Mouse (Mus musculus) myocyte (in vitro differentiated cells): ENCODE data around the gene Fign. TPM values are rescaled to one million over a fixed set of nuclear protein-coding genes. Genes with fewer than 3 reads are reported as not detected.

ENCODE experiments used
- H3K27me3 ChIP-seq: one replicate; pipeline ENCODE4 v1.6.1; 2011; ENCODE audit not compliant: control insufficient read depth, insufficient read depth, insufficient read length
- H3K36me3 ChIP-seq: one replicate; pipeline ENCODE4 v1.6.1; 2011; ENCODE audit not compliant: control insufficient read depth, insufficient read depth
- H3K4me2 ChIP-seq: one replicate; pipeline ENCODE4 v1.6.1; 2011; ENCODE audit warnings: low read depth, control low read depth
- H3K4me3 ChIP-seq: one replicate; pipeline ENCODE4 v1.5.1; 2011; ENCODE audit warnings: mild to moderate bottlenecking, control low read depth, moderate library complexity
- H3K79me2 ChIP-seq: one replicate; pipeline ENCODE4 v1.6.1; 2011; ENCODE audit not compliant: control insufficient read depth, insufficient read depth
- H3ac ChIP-seq: one replicate; pipeline ENCODE4 v1.6.1; 2011; ENCODE audit not compliant: control insufficient read depth, insufficient read length
- CEBPB ChIP-seq: IDR thresholded peaks from 2 replicates; pipeline ENCODE4 v1.6.1; 2011; ENCODE audit warnings: mild to moderate bottlenecking, moderate library complexity; ENCODE audit not compliant: poor library complexity, insufficient read depth, severe bottlenecking
- E2F4 ChIP-seq: IDR thresholded peaks from one replicate; pipeline ENCODE4 v1.6.1; 2011; ENCODE audit warnings: mild to moderate bottlenecking, control low read depth, moderate library complexity; ENCODE audit not compliant: insufficient read depth
- MAX ChIP-seq: IDR thresholded peaks from one replicate; pipeline ENCODE4 v1.6.1; 2011; ENCODE audit warnings: low read depth, mild to moderate bottlenecking, control low read depth
- MYOD1 ChIP-seq, 3 experiments: IDR thresholded peaks; one replicate each; pipeline ENCODE4 v1.6.1; 2011; ENCODE audit warnings: control low read depth in 2 of 3, low read depth in 2 of 3, mild to moderate bottlenecking in 2 of 3, moderate library complexity in 1 of 3; ENCODE audit not compliant: insufficient read length in 2 of 3, control insufficient read depth in 1 of 3
- MYOG ChIP-seq, 3 experiments: IDR thresholded peaks; one replicate each; pipeline ENCODE4 v1.6.1; 2011; ENCODE audit warnings: control low read depth in 2 of 3, low read depth in 2 of 3, mild to moderate bottlenecking in 2 of 3; ENCODE audit not compliant: insufficient read length in 2 of 3, control insufficient read depth in 1 of 3, insufficient read depth in 1 of 3
- POLR2A ChIP-seq: IDR thresholded peaks from one replicate; pipeline ENCODE4 v1.6.1; 2011; ENCODE audit warnings: low read depth, mild to moderate bottlenecking, control low read depth, moderate library complexity; ENCODE audit not compliant: insufficient read length
- POLR2AphosphoS2 ChIP-seq: IDR thresholded peaks from one replicate; pipeline ENCODE4 v1.6.1; 2011; ENCODE audit warnings: low read depth, control low read depth; ENCODE audit not compliant: insufficient read length
- REST ChIP-seq: IDR thresholded peaks from one replicate; pipeline ENCODE4 v1.6.1; 2011; ENCODE audit warnings: mild to moderate bottlenecking, control low read depth, moderate library complexity; ENCODE audit not compliant: insufficient read depth, insufficient read length
- SRF ChIP-seq: IDR thresholded peaks from one replicate; pipeline ENCODE4 v1.6.1; 2011; ENCODE audit warnings: low read depth; ENCODE audit not compliant: control insufficient read depth, insufficient read length
- TCF12 ChIP-seq: IDR thresholded peaks from one replicate; pipeline ENCODE4 v1.6.1; 2011; ENCODE audit warnings: mild to moderate bottlenecking, control low read depth; ENCODE audit not compliant: poor library complexity, insufficient read depth, severe bottlenecking
- TCF3 ChIP-seq: IDR thresholded peaks from one replicate; pipeline ENCODE4 v1.6.1; 2011; ENCODE audit warnings: low read depth, control low read depth; ENCODE audit not compliant: insufficient read length
- USF1 ChIP-seq: IDR thresholded peaks from one replicate; pipeline ENCODE4 v1.6.1; 2011; ENCODE audit warnings: low read depth, mild to moderate bottlenecking, control low read depth, moderate library complexity
- polyA plus RNA-seq: library from polyadenylated mRNA; unstranded; fragments of >200 nt; fragmentation: generic; extraction: Trizol; gene quantifications from one replicate; pipeline ENCODE4 v1.2.1, GENCODE M21; 2012; ENCODE audit warnings: missing spikeins

The Fign gene
- polyA plus RNA-seq, 1 experiment: 0.01 TPM

- Histone ChIP-seq H3K4me3 (no peak overlapping the region), H3K4me2 (no peak overlapping the region), H3ac (no peak overlapping the region), H3K36me3 (no peaks in the 10 kb centered on the region), H3K27me3 (no peaks in the 10 kb centered on the region), H3K79me2 (no peaks in the 10 kb centered on the region)
- TF ChIP-seq POLR2A (no peak), MYOG (IDR thresholded peaks at IDR 0.05; ENCODE audit: control insufficient read depth in 1 of 3, insufficient read depth in 1 of 3, insufficient read length in 2 of 3, low read depth in 2 of 3) (no peak), TCF12 (no peak), USF1 (no peak), MYOD1 (IDR thresholded peaks at IDR 0.05; ENCODE audit: control insufficient read depth in 1 of 3, insufficient read length in 2 of 3, low read depth in 2 of 3) (no peak), SRF (no peak), CEBPB (no peak), MAX (no peak)
These were observed 13.3 kb upstream of the Fign start for GRCm38 (mm10) chr2:64111133-64111532.

GRCm38 (mm10) chr2:64109860-64110259 is 12.0 kb upstream of the Fign start:
- no peak overlapping the region for H3K4me2 ChIP-seq
- no peaks in the 10 kb centered on the region for H3K36me3 ChIP-seq
- no peaks in the 10 kb centered on the region for H3K79me2 ChIP-seq
- H3ac ChIP-seq: no peak overlapping the region
- TF ChIP-seq USF1: no peak
- TF ChIP-seq POLR2AphosphoS2: no peak
- no peak for TF ChIP-seq TCF12
- TF ChIP-seq POLR2A: no peak
- H3K4me3 ChIP-seq: no peak overlapping the region
- no peaks in the 10 kb centered on the region for H3K27me3 ChIP-seq

GRCm38 (mm10) chr2:64108040-64108439 is 10.2 kb upstream of the Fign start:
- Histone ChIP-seq H3K4me3 (no peak overlapping the region), H3K4me2 (no peak overlapping the region), H3K79me2 (no peaks in the 10 kb centered on the region), H3K27me3 (no peaks in the 10 kb centered on the region), H3K36me3 (no peaks in the 10 kb centered on the region), H3ac (no peak overlapping the region)
- TF ChIP-seq TCF12 (no peak), TCF3 (no peak), REST (no peak)

DNA sequence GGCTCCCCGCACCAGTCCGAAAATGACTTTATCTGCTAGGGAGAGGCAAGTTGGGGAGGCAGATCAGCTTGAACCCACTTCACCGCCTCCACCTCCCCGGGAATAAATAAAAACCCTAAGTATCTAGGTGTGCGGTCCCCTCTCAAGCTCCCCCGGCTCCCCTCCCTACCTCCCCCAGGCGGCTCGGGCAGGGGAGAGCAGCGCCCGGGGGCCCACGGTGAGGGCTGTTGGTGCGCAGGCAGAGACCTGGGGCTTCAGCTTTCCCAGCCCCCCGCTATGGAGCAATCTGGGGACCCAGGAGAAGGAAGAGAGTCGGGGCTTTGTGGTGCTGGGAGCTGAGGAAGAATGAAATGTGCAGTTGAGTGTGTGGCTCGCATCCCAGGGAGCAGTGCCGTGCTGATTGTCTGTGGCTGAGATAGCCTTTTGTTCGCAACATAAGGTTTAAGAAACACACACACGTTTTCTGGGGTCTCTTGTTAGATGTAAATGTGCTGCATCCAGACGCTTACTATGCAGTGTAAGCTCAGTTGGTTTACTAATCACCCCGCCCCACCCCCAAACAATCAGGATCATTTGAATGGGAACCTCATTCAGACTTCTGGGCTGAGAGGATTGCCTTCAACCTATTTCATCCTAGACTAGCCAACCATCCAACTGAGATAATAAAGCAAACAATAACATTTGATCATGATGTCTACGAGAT is 931 bp upstream of the Fign start:
- peak overlapping the region; percentile 78 for H3K4me2 ChIP-seq
- H3ac ChIP-seq: no peak overlapping the region
- peak overlapping the region; percentile 21 for H3K4me3 ChIP-seq
- no peaks in the 10 kb centered on the region for H3K27me3 ChIP-seq
- no peaks in the 10 kb centered on the region for H3K36me3 ChIP-seq
- H3K79me2 ChIP-seq: no peaks in the 10 kb centered on the region
- TF ChIP-seq CEBPB (no peak), REST (no peak), MYOD1 (IDR thresholded peaks at IDR 0.05; ENCODE audit: control insufficient read depth in 1 of 3, insufficient read length in 2 of 3, low read depth in 2 of 3) (no peak), SRF (no peak), MAX (no peak), TCF3 (no peak), MYOG (IDR thresholded peaks at IDR 0.05; ENCODE audit: control insufficient read depth in 1 of 3, insufficient read depth in 1 of 3, insufficient read length in 2 of 3, low read depth in 2 of 3) (no peak), USF1 (no peak), POLR2A (no peak), TCF12 (no peak), E2F4 (no peak), POLR2AphosphoS2 (no peak)

DNA sequence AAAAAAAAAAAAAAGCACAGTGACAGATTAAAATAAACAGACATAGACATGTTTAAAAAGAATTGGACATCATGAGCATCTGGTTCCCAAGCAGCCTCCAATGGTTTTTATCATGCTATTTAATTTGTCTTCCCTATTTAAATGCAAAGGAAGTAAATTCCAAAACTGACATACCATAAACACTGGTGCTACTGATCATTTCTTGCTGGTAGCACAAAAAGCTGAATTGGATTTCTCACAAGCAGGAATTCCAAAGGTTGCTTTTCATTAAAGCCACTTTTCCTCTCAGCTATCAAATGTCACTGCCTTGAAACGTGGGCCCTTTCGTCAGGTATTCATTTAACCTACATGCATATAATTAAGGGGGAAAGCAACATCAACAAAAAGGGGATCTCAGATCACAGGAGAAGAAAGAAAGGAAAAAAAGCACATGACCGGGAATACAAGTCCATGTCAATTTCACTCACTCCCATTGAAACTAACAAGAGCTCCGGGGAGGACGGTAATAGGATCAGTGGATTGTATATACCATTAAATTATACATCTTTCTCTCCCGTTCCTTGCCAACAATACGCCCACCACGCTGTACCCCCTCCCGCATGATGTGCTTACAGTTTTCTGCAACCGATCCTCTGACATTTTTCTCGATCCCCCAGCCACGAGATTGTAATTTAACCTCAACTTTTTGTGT is 972 bp downstream of the Fign start:
- Histone ChIP-seq H3ac (no peak overlapping the region), H3K27me3 (no peaks in the 10 kb centered on the region), H3K4me3 (peak overlapping the region; percentile 21), H3K36me3 (no peaks in the 10 kb centered on the region), H3K4me2 (peak overlapping the region; percentile 78), H3K79me2 (no peaks in the 10 kb centered on the region)
- TF ChIP-seq POLR2AphosphoS2 (no peak), MAX (no peak), POLR2A (no peak), TCF3 (no peak), MYOG (IDR thresholded peaks at IDR 0.05; ENCODE audit: control insufficient read depth in 1 of 3, insufficient read depth in 1 of 3, insufficient read length in 2 of 3, low read depth in 2 of 3) (no peak), SRF (no peak), REST (no peak), E2F4 (no peak), USF1 (no peak), TCF12 (no peak), CEBPB (no peak), MYOD1 (IDR thresholded peaks at IDR 0.05; ENCODE audit: control insufficient read depth in 1 of 3, insufficient read length in 2 of 3, low read depth in 2 of 3) (no peak)
